Mouse (Mus musculus): ENCODE results near the gene Cd276.

GRCm38 (mm10) chr9:58534766-58535165 lies 20.5 kb downstream of the Cd276 start:
- TF ChIP-seq CTCF (IDR thresholded peaks at IDR 0.05; ENCODE audit: low read depth, low read length) (no peak), POLR2A (IDR thresholded peaks at IDR 0.05; ENCODE audit: borderline replicate concordance, low read depth, low read length) (no peak)
